14 mouse cellular contexts compared by ENCODE assay signal in the genomic region with DNA sequence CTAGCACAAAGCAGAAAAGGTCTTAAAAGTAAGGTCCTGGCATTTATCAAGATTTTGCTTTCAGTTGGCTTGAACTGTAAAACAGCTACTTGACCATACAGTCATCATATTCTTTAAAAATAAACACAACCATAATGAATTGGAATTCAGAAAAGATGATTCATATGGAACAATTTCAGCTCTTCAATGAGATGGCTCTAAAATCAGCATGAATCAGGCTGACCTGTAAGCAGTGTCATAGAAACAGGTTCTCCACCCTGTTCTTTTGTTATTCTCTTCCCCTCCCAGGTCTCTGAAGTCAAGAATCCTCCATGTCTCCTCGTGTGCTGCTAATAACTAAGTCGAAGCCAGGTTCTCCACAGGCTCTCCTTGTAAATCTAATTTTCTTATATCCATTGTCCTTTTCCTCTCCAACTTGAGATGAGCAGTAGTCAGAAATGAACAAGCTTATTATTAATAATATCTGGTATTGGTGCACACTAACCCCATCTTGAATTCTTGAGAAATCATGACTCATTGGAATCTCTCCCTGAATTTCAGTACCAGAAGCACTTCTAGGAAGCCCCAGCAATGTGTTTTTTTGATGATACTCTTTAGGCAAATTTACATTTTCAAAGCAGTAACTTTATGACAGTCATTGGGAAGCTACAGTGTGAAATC.
"Had no signal": no experiment of that assay in that cellular context is flagged by ENCODE, and none has a peak within 500 bp of the region (broad histone marks: within the 10 kb centered on the region; RNA-seq: fewer than 3 reads in every experiment).

No protein-coding gene starts in this region.

- H3K4me1 ChIP-seq: liver, embryonic 13.5 days; midbrain, embryonic 12.5 days; midbrain, embryonic 15.5 days; neural tube, embryonic 13.5 days had no signal

- ATAC-seq: midbrain, embryonic 15.5 days had no signal

- H3K36me3 ChIP-seq: liver, embryonic 13.5 days; midbrain, embryonic 12.5 days; midbrain, embryonic 15.5 days; neural tube, embryonic 13.5 days had no signal

- H3K27ac ChIP-seq: kidney, postnatal 0 days; left cerebral cortex, adult 2 months; liver, embryonic 13.5 days; midbrain, embryonic 12.5 days; midbrain, embryonic 15.5 days; neural tube, embryonic 13.5 days had no signal

- H3K4me2 ChIP-seq: liver, embryonic 13.5 days; midbrain, embryonic 12.5 days; midbrain, embryonic 15.5 days; neural tube, embryonic 13.5 days had no signal

- H3K4me3 ChIP-seq: left cerebral cortex, adult 2 months; liver, embryonic 13.5 days; midbrain, embryonic 12.5 days; midbrain, embryonic 15.5 days; neural tube, embryonic 13.5 days had no signal

- DNase-seq: kidney, postnatal 25 days; layer of hippocampus, postnatal 36 days; liver, embryonic 13.5 days; lung, adult 2 months; lung, postnatal 14 days; lung, postnatal 4 days; retina, postnatal 1 day; thymus, adult 18-20 months; thymus, postnatal 36 days had no signal

- H3K9ac ChIP-seq: liver, embryonic 13.5 days; midbrain, embryonic 12.5 days; midbrain, embryonic 15.5 days; neural tube, embryonic 13.5 days had no signal

- H3K27me3 ChIP-seq: liver, embryonic 13.5 days; midbrain, embryonic 12.5 days; midbrain, embryonic 15.5 days; neural tube, embryonic 13.5 days had no signal

- H3K9me3 ChIP-seq: liver, embryonic 13.5 days; midbrain, embryonic 12.5 days; midbrain, embryonic 15.5 days; neural tube, embryonic 13.5 days had no signal
